Mouse (Mus musculus) intestine, postnatal 0 days (tissue): Measurements from ENCODE around the gene Cyp4f16. TPM values are rescaled to one million over a fixed set of nuclear protein-coding genes. Genes with fewer than 3 reads are reported as not detected.
"Not testable (repeated sequence)": the region's sequence is repeated elsewhere in the genome, so short reads cannot be mapped to it uniquely, and the experiment has no call there.

Experiments
- ATAC-seq: fragments of 200-750 bp; cut with Nextera tagmentation; 2 replicates; pipeline ENCODE4 v1.8.0; 2017; ENCODE audit warnings: mild to moderate bottlenecking, moderate TSS enrichment, moderate library complexity
- H3K27ac ChIP-seq: fragments of 300-500 bp; sonication (generic); 2 replicates; pipeline ENCODE4 v1.5.1; 2014; ENCODE audit warnings: mild to moderate bottlenecking, low read depth, low read length, moderate library complexity
- H3K27me3 ChIP-seq: fragments of 300-500 bp; sonication (generic); replicated peaks from 2 replicates; pipeline ENCODE4 v1.6.1; 2014; ENCODE audit warnings: low read length, mixed read lengths; ENCODE audit not compliant: control insufficient read depth, insufficient read depth
- H3K36me3 ChIP-seq: fragments of 300-500 bp; sonication (generic); 2 replicates; pipeline ENCODE4 v1.6.1; 2014; ENCODE audit warnings: mild to moderate bottlenecking, moderate library complexity; ENCODE audit not compliant: control insufficient read depth, insufficient read depth
- H3K4me1 ChIP-seq: fragments of 300-500 bp; sonication (generic); replicated peaks from 2 replicates; pipeline ENCODE4 v1.6.1; 2014; ENCODE audit warnings: antibody characterized with exemption, low read length, mixed read lengths; ENCODE audit not compliant: control insufficient read depth, insufficient read depth
- H3K4me2 ChIP-seq: fragments of 300-500 bp; sonication (generic); replicated peaks from 2 replicates; pipeline ENCODE4 v1.6.1; 2014; ENCODE audit warnings: low read depth, mild to moderate bottlenecking, moderate library complexity
- H3K4me3 ChIP-seq: fragments of 300-500 bp; sonication (generic); 2 replicates; pipeline ENCODE4 v1.5.1; 2014; ENCODE audit warnings: low read depth, low read length
- H3K9ac ChIP-seq: fragments of 300-500 bp; sonication (generic); 2 replicates; pipeline ENCODE4 v1.6.1; 2014; ENCODE audit warnings: mild to moderate bottlenecking, low read depth, low read length
- H3K9me3 ChIP-seq: fragments of 300-500 bp; sonication (generic); 2 replicates; pipeline ENCODE4 v1.6.1; 2016; ENCODE audit warnings: mixed run types; ENCODE audit not compliant: control insufficient read depth
- CTCF ChIP-seq: sonication (generic); IDR thresholded peaks from 2 replicates; pipeline ENCODE4 v1.5.1; 2016; ENCODE audit warnings: low read depth, mild to moderate bottlenecking, control low read depth, antibody characterized with exemption, moderate library complexity
- WGBS: fragments of 180-500 bp; shearing (Covaris S2); extraction: QIAGEN DNeasy Blood & Tissue Kit; methylation state at CpG from one replicate; pipeline ENCODE4 v1.1.7; 2014; 5-methylcytosine and 5-hydroxymethylcytosine counted together
- polyA plus RNA-seq: library from polyadenylated mRNA; unstranded; fragments of >200 nt; fragmentation: Nextera tagmentation; extraction: Ambion mirVana; gene quantifications from 2 replicates; pipeline ENCODE4 v1.2.1, GENCODE M21; 2015

Cyp4f16 gene
- 95.4 and 102 TPM in 2 replicates for polyA plus RNA-seq

DNA sequence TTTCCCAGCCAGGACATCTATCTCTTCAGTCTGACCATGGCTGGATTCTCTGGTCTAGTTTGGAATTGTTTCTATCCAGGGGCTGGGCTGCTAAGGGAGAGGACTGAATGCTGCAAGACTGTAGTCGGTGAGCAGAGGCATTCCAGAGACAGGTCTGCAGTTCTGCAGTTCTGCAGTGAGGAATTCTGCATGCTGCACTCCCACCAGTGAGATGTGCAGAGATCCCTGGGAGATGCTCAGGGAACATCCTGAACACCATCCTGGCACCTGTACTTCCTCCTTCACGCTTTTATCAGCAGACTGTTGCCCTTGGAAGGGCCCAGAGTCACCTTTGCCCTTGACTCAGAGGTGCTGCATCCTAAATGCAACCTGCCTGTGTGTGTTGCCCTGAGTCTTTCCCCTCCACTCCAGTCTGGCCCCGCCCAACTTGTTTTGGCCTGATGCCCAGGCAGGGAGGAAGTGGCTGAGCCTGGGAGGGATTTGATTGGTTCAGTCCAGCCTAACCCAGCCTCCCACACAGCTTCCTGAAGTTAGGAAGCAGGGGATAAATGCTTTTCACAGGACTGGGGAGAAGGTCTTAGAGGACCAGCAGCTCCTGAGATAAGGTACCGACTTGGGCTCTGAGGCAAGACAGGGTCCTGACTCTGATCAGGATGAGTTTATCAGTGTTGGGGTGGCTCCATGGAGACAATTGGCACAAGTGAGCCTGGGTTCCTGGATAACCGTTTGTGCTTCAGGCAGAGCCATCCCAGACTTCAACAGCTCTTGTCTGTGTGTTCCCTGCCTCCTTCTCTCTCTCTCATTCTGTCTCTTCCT is at the start of gene Cyp4f16:
Gene Cyp4f16, plus strand, starts transcription at position 508 of the 816 bp plus-strand sequence.
- Histone ChIP-seq H3K27ac (peak within 1 kb of the TSS; percentile 63; the same call in 1 of the 2 replicates), H3K4me2 (peak within 1 kb of the TSS; percentile 65), H3K4me3 (peak within 1 kb of the TSS; percentile 44), H3K9ac (peak within 1 kb of the TSS; percentile 31; the same call in 1 of the 2 replicates)
- H3K27me3 ChIP-seq, H3K36me3 ChIP-seq, H3K4me1 ChIP-seq, H3K9me3 ChIP-seq: not testable (repeated sequence)
- ATAC-seq = peak; percentile 96
- 8% methylated on average over 5 of the region's 5 CpGs for WGBS

DNA sequence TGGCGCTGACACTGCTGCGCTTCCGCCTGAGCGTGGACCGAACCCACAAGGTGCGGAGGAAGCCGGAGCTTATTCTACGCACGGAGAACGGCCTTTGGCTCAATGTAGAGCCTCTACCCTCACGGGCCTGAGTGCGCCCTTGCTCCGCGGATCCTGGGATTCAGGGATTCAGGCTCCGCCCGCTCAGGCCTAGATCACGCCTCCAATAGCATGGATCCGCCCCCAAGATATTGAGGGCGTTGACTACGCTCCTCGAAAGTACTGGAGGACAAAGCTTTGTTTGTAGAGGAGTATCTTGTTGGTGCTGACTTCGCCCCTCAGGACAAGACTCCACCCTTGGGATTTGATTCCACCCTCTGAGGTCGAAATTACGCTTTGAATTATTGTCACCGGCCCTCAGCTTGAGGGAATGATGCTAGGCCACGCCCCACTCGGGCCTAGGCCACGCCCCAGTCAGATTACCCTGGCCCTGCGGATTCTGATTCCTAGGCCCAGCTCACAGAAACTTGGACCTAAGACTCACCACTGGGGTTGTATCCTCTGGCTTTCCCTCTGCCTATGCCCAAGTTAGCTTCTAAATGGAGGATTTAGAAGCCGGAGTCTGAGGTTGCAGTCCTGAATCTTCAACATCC is 43.9 kb upstream of the Cyp4f16 start:
- no peaks in the 10 kb centered on the region for H3K4me1 ChIP-seq
- H3K36me3 ChIP-seq = no peaks in the 10 kb centered on the region
- H3K9me3 ChIP-seq = no peaks in the 10 kb centered on the region
- H3K4me2 ChIP-seq = peak overlapping the region; percentile 72
- H3K4me3 ChIP-seq = peak overlapping the region; percentile 36
- H3K27ac ChIP-seq = no peak overlapping the region
- no peaks in the 10 kb centered on the region for H3K27me3 ChIP-seq
- no peak overlapping the region for H3K9ac ChIP-seq
- TF ChIP-seq CTCF = no peak
- peak; percentile 73 for ATAC-seq
- WGBS = 10% methylated on average over 30 of the region's 30 CpGs

- peak; percentile 84 for TF ChIP-seq CTCF
- no peaks in the 10 kb centered on the region for H3K4me1 ChIP-seq
- no peak overlapping the region for H3K9ac ChIP-seq
- H3K36me3 ChIP-seq = no peaks in the 10 kb centered on the region
- no peak overlapping the region for H3K4me3 ChIP-seq
- peak; percentile 36; the same call in 1 of the 2 replicates for ATAC-seq
- H3K27ac ChIP-seq = no peak overlapping the region
- 22% methylated on average over 1 of the region's 1 CpGs for WGBS
- H3K27me3 ChIP-seq = no peaks in the 10 kb centered on the region
- no peaks in the 10 kb centered on the region for H3K9me3 ChIP-seq
- no peak overlapping the region for H3K4me2 ChIP-seq
Observed at GRCm38 (mm10) chr17:32494601-32495000, 41.8 kb upstream of the Cyp4f16 start.

GRCm38 (mm10) chr17:32500511-32500910 is 35.8 kb upstream of the Cyp4f16 start:
- H3K9me3 ChIP-seq, H3K9ac ChIP-seq, H3K4me3 ChIP-seq, H3K4me2 ChIP-seq, H3K36me3 ChIP-seq, H3K27ac ChIP-seq, H3K4me1 ChIP-seq, H3K27me3 ChIP-seq, ATAC-seq: not testable (repeated sequence)
- 83% methylated on average over 4 of the region's 4 CpGs for WGBS

GRCm38 (mm10) chr17:32501051-32501450 is 35.3 kb upstream of the Cyp4f16 start:
- Histone ChIP-seq H3K4me3 (no peak overlapping the region), H3K27me3 (no peaks in the 10 kb centered on the region), H3K9me3 (no peaks in the 10 kb centered on the region), H3K4me1 (0 out of 2 replicates have a peak, but pooled peaks cover 3% of the 10 kb centered on the region), H3K9ac (no peak overlapping the region), H3K27ac (no peak overlapping the region), H3K4me2 (no peak overlapping the region), H3K36me3 (no peaks in the 10 kb centered on the region)
- ATAC-seq = no peak
- TF ChIP-seq CTCF = no peak
- 60% methylated on average over 3 of the region's 3 CpGs for WGBS

DNA sequence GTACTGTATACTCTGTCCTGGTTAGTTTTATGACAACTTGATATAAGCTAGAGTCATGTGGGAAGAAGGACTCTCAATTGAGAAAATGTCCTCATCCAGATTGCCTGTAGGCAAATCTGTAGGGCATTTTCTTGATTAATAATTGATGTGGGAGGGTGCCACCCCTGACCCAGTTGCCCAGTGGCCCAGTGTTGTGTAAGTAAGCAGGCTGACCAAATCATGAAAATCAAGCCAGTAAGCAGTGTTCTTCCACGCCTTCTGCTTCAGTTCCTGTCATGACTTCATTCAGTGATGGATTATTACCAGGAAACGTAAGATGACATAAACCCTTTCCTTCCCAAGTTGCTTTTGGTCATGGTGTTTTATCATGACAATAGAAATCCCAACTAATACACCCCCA is 33.2 kb upstream of the Cyp4f16 start:
- Histone ChIP-seq H3K4me2 (no peak overlapping the region), H3K27me3 (no peaks in the 10 kb centered on the region), H3K4me3 (no peak overlapping the region), H3K36me3 (no peaks in the 10 kb centered on the region), H3K9me3 (no peaks in the 10 kb centered on the region), H3K4me1 (peaks cover 10% of the 10 kb centered on the region; the same call in 1 of the 2 replicates), H3K27ac (no peak overlapping the region), H3K9ac (no peak overlapping the region)
- no peak for TF ChIP-seq CTCF
- ATAC-seq = no peak
- WGBS = 48% methylated on average over 2 of the region's 2 CpGs
